ENCODE assay signal across 21 mouse cellular contexts in genomic region chr3:103479845-103480543, GRCm38 (mm10).
DNase-seq lines count a peak whose midpoint lies in the region; ATAC-seq and TF ChIP-seq lines count a peak whose summit lies in the region.
"Had no signal": no experiment of that assay in that cellular context is flagged by ENCODE, and none has a peak within 500 bp of the region (broad histone marks: within the 10 kb centered on the region; RNA-seq: fewer than 3 reads in every experiment).

No protein-coding gene starts in this region.

- H3K27me3 ChIP-seq in heart, adult 2 months (ENCODE audit: control insufficient read depth, insufficient read depth, low read length), result no peaks in the 10 kb centered on the region
- no peaks in the 10 kb centered on the region for H3K27me3 ChIP-seq in heart, embryonic 10.5 days (ENCODE audit: insufficient read depth, poor library complexity, severe bottlenecking)
- H3K27me3 ChIP-seq in lung, embryonic 15.5 days, result no peaks in the 10 kb centered on the region
- H3K27me3 ChIP-seq: embryonic facial prominence, embryonic 12.5 days; embryonic facial prominence, embryonic 15.5 days had no signal

- no peak for ATAC-seq in lung, embryonic 15.5 days (ENCODE audit: borderline replicate concordance, extremely low read depth, low FRiP score, low TSS enrichment)
- ATAC-seq: activated CD4-positive, CD25-positive, alpha-beta regulatory T cell, adult 4 months; forebrain, embryonic 14.5 days; hindbrain, postnatal 0 days; inflammation-experienced regulatory T-cells, adult 6 months had no signal

- H3K9me3 ChIP-seq in heart, embryonic 10.5 days, result no peaks in the 10 kb centered on the region
- H3K9me3 ChIP-seq in lung, embryonic 15.5 days, result no peaks in the 10 kb centered on the region
- H3K9me3 ChIP-seq: embryonic facial prominence, embryonic 12.5 days; embryonic facial prominence, embryonic 15.5 days had no signal

- H3K79me2 ChIP-seq in heart, adult 2 months (replicated peaks; ENCODE audit: control insufficient read depth, insufficient read depth, low read length), result no peaks in the 10 kb centered on the region

- H3K36me3 ChIP-seq in heart, adult 2 months (ENCODE audit: control insufficient read depth, insufficient read depth, low read length), result no peaks in the 10 kb centered on the region
- no peaks in the 10 kb centered on the region for H3K36me3 ChIP-seq in heart, embryonic 10.5 days
- H3K36me3 ChIP-seq in lung, embryonic 15.5 days, result no peaks in the 10 kb centered on the region
- H3K36me3 ChIP-seq: embryonic facial prominence, embryonic 12.5 days; embryonic facial prominence, embryonic 15.5 days had no signal

- TF ChIP-seq POLR2A in heart, adult 2 months (IDR thresholded peaks at IDR 0.05; ENCODE audit: insufficient read depth, low read depth, low read length), result no peak

- no peak overlapping the region for H3K4me3 ChIP-seq in heart, adult 2 months
- no peak overlapping the region for H3K4me3 ChIP-seq in heart, embryonic 10.5 days
- H3K4me3 ChIP-seq in lung, embryonic 15.5 days, result no peak overlapping the region
- H3K4me3 ChIP-seq: embryonic facial prominence, embryonic 12.5 days; embryonic facial prominence, embryonic 15.5 days had no signal

- 62% methylated on average over 2 of the region's 2 CpGs for WGBS in heart, adult 2 months
- 85% methylated on average over 2 of the region's 2 CpGs for WGBS in heart, embryonic 10.5 days
- 39% methylated on average over 2 of the region's 2 CpGs for WGBS in lung, embryonic 15.5 days

- H3K4me1 ChIP-seq in heart, adult 2 months (ENCODE audit: control insufficient read depth, insufficient read depth, low read length), result peaks cover 3% of the 10 kb centered on the region; the same call in 1 of the 2 replicates
- H3K4me1 ChIP-seq in heart, embryonic 10.5 days, result no peaks in the 10 kb centered on the region
- H3K4me1 ChIP-seq in lung, embryonic 15.5 days, result peaks cover 12% of the 10 kb centered on the region
- H3K4me1 ChIP-seq: embryonic facial prominence, embryonic 12.5 days had no signal

- H3K27ac ChIP-seq in heart, adult 2 months, result peak overlapping the region; percentile 13; the same call in 1 of the 2 replicates
- H3K27ac ChIP-seq in heart, embryonic 10.5 days, result no peak overlapping the region
- H3K27ac ChIP-seq in lung, embryonic 15.5 days, result peak overlapping the region; percentile 46
- H3K27ac ChIP-seq: embryonic facial prominence, embryonic 12.5 days; embryonic facial prominence, embryonic 15.5 days; hindbrain, embryonic 14.5 days; hindbrain, postnatal 0 days had no signal

- H3K9ac ChIP-seq in heart, adult 2 months (ENCODE audit: low read depth, low read length), result no peak overlapping the region
- H3K9ac ChIP-seq in lung, embryonic 15.5 days, result no peak overlapping the region
- H3K9ac ChIP-seq: embryonic facial prominence, embryonic 12.5 days; embryonic facial prominence, embryonic 15.5 days; hindbrain, embryonic 14.5 days had no signal

- TF ChIP-seq EP300 in heart, adult 2 months (IDR thresholded peaks at IDR 0.05; ENCODE audit: insufficient read depth, low read depth, low read length), result no peak

- H3K4me2 ChIP-seq in lung, embryonic 15.5 days, result no peak overlapping the region
- H3K4me2 ChIP-seq: embryonic facial prominence, embryonic 12.5 days; embryonic facial prominence, embryonic 15.5 days; heart, embryonic 11.5 days; hindbrain, embryonic 14.5 days had no signal

- intact Hi-C loops in heart, adult 2 months (cut with DNase I), result loop anchor here (5.0 kb wide), 1 partner anchor 43 kb away; no protein-coding TSS in a partner anchor

- no peak for TF ChIP-seq CTCF in heart, adult 2 months (IDR thresholded peaks at IDR 0.05)

- DNase-seq in heart, adult 2 months, result no peak
- no peak for DNase-seq in heart, embryonic 10.5 days (ENCODE audit: low spot score)
- no peak for DNase-seq in lung, postnatal 14 days
- peak; percentile 21 for DNase-seq in lung, postnatal 10 days
- DNase-seq in lung, postnatal 25 days (ENCODE audit: low spot score), result no peak
- DNase-seq: adrenal gland, adult 8-10 months; adrenal gland, postnatal 25 days; cerebellum, adult 11 months; cerebellum, adult 2 months; cerebellum, adult 9-11 months; cerebellum, postnatal 25 days; gastrocnemius, postnatal 25 days had no signal
